Mouse (Mus musculus): ENCODE data around the gene Lin52. TPM values are rescaled to one million over a fixed set of nuclear protein-coding genes. Genes with fewer than 3 reads are reported as not detected.
"Not testable (repeated sequence)": the region's sequence is repeated elsewhere in the genome, so short reads cannot be mapped to it uniquely, and the experiment has no call there.

Gene Lin52
- total RNA-seq, 2 experiments from 2014 or later, result 18.9 to 20.3 TPM

DNA sequence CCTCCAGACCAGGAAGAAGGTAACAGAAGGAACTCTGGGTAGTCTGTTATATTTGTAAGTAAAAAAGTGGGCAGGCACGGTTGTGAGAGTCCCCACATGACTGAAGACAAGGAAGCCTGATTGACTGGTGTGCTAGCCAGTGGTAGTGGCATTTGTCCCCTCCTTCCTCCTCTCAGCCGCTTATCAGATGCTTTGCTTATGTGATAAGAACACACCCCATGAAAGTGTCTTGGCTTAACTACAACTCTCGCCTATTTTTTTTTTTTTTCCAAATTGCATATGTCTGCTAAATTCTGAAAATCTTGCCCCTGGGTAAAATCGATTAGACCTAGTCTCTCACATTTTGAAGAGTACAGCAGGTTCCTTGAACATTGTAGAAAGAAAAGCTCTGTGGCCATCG is 79.2 kb downstream of the Lin52 start:
- intact Hi-C loops (cut with DNase I), result no loop called here
- DNase-seq (ENCODE audit: low spot score in 2 of 2), result no peak

DNA sequence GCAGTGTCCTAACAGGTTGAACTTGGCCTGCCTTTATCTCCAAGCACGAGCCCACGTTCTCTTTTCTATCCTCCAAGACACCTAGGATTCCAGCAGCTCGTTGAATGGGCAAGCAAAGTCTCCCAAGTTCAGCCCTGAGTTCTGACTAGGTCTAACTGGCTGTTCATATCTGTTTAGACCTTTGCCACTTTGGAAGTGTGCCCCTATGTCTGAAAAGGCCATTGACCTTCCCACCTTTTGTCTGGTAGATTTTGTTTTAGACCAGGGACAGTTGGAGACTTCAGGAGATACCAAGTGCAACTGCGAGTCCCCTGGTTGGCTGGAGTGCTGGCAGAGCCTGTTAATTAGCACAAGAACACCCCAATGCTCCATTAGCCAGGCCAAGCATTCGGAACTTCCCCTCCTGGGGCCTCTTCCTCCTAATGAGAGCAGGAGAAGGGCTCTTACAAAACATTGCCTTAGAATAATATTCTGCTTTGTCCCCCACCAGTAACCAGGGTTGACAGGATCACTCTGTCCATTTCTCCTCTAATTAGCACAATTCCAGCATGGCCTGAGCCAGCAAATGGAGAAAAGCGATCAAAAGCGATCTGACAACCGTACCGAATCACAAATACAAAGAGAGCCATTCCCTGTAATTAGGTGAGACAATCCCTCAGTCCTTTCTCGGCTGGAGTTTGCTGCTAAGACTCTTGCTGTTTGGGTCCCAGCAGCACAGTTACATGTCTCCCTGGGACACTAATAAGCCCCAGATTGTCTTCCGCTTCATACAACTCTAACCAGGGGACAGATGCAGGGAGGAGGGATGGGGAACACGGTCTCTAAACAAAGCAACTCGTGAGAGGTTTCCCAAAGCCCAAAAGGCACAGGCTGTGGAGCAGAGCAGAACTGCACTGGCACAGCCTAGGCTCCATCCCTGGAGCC is 80.9 kb downstream of the Lin52 start:
- peak; percentile 9 to 64 for DNase-seq (ENCODE audit: low spot score in 2 of 2)
- intact Hi-C loops (cut with DNase I), result no loop called here

DNA sequence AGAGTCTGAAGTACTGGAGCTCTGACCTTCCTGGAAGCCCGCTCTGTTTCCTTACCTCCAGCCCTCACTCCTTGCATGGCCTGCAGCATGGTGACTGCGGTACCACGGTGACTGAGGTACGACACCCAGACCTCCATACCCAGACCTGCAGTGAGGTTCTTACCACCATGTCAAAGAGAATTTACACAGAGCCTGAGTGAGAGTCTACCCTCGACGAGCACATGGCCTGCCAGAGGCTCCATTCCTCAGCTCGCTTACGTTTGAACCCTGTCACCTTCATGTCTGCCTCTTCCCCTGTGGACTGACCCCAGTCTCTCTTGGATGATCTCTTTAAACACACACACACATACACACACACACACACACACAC is 81.6 kb downstream of the Lin52 start:
- intact Hi-C loops (cut with DNase I), result no loop called here
- no peak for DNase-seq (ENCODE audit: low spot score in 2 of 2)

- intact Hi-C loops (cut with DNase I), result no loop called here
- DNase-seq (ENCODE audit: low spot score in 2 of 2), result no peak
Observed at GRCm38 (mm10) chr12:84533706-84534486, 82.7 kb downstream of the Lin52 start.

GRCm38 (mm10) chr12:84539537-84539936 is 88.3 kb downstream of the Lin52 start:
- intact Hi-C loops (cut with DNase I); DNase-seq (ENCODE audit: low spot score in 2 of 2): not testable (repeated sequence)

DNA sequence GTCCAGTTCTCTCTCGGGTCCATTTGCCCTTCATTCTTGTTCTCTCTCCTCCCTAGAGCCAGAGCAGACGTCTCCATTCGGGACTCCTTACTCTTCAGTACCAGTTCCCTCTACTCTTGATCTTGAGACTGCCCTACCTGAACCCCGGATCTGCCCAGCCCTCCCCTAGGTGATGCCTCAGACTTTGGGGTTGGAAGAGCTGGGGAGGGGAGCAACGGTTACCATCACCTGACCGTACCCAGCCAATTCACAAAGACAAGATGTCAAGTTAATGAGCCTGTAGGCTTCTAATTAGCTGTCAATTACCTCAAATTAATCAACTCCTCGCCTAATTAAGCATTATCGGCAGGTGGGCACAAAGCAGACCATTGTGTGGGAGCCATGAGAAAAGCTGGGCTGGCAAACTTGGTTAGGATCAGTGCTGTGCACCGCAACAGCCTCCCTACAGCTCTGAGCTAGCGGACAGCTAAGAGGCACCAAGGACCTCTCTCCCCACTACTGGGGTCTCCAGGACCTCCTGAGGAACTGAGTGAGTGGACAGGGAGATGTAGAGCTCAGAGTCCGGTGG is 90.3 kb downstream of the Lin52 start:
- intact Hi-C loops (cut with DNase I), result no loop called here

GRCm38 (mm10) chr12:84546028-84546427 is 94.8 kb downstream of the Lin52 start:
- intact Hi-C loops (cut with DNase I), result no loop called here
- DNase-seq (ENCODE audit: low spot score in 2 of 2), result peak; percentile 42 to 64

More for the DNA sequence above, 90.3 kb downstream of the Lin52 start:
- DNase-seq (ENCODE audit: low spot score in 2 of 2), result no peak

DNA sequence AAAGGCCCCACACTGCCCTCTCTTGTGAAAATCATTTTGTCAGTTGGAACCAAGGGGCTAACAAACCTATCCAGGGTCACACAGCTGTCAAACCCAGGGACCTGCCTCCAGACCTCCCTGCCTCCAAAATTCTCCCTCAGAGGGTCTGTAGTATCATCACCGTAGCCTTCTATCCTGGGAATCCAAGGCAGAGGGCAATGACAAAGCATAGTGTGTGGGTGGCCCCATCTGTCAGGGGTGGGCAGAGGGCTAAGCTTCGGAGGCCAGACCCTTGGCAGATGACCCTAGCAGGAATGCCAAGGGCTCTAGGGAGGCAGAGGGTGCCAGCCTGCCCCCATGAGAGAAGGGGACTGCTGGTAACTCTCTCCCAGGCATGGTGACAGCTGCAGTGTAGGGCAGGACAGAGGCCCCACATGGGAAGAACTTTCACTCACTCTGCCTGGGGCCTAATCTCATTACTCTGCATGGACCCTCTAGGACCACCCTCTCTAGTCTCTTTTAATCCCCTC is 95.4 kb downstream of the Lin52 start:
- intact Hi-C loops (cut with DNase I), result no loop called here
- DNase-seq (ENCODE audit: low spot score in 2 of 2), result no peak

DNA sequence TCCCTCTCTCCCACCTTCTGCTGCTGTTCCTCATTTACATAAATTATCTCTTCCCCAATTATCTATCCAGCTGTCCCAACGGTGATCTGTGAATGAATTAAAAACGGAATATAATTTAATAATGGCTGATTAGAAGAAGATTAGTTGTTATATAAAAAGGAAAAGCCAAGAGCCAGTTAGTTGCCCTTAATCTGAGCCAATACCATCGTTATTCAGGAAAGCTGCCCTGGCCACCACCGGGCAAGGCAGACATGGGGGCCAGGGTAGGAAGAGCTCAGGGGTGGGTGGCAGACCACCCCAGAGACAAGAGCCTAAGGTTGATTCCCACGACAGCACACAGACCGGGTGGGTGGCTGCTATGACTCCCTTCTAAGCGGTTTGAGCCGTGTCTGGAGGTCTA is 97.0 kb downstream of the Lin52 start:
- intact Hi-C loops (cut with DNase I), result no loop called here
- no peak for DNase-seq (ENCODE audit: low spot score in 2 of 2)

DNA sequence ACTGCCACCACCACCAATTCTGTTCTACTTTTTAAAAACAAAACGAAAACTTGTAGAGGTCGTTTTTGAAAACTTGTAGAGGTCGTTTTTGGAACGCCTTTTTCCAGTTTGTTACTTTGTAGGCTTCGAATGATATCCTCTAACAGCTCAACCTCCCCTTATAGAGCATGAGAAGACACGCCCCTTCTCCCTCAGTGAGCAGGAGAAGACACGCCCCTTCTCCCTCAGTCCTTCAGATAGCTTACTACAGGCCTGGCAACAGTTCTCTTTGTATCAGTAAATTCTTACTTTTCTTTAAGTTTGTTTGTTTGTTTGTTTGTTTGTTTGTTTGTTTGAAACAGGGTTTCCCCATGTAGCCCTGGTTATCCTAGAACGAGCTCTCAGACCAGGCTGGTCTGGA is 104.0 kb downstream of the Lin52 start:
- intact Hi-C loops (cut with DNase I), result no loop called here
- DNase-seq (ENCODE audit: low spot score in 2 of 2), result no peak

DNA sequence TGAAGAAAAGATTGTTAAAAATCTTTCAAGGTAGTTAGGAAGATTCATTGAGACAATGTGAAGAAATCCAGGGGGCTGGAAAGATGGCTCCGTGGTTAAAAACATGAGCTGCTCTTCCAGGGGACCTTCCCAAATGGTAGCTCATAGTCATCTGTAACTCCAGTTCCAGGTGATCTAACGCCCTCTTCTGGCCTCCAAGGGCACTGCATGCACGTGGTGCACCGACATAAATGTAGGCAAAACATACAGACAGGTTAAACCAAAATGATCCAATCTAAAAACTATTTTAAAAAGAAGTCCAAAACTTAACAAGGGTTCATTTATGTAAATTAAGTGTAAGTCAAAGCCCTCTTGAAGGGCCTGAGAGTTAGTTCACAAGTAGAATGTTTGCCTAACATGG is 111.3 kb downstream of the Lin52 start:
- no peak for DNase-seq (ENCODE audit: low spot score in 2 of 2)
- intact Hi-C loops (cut with DNase I), result no loop called here

GRCm38 (mm10) chr12:84567576-84567975 is 116.4 kb downstream of the Lin52 start:
- DNase-seq (ENCODE audit: low spot score in 2 of 2), result no peak
- intact Hi-C loops (cut with DNase I), result no loop called here

DNA sequence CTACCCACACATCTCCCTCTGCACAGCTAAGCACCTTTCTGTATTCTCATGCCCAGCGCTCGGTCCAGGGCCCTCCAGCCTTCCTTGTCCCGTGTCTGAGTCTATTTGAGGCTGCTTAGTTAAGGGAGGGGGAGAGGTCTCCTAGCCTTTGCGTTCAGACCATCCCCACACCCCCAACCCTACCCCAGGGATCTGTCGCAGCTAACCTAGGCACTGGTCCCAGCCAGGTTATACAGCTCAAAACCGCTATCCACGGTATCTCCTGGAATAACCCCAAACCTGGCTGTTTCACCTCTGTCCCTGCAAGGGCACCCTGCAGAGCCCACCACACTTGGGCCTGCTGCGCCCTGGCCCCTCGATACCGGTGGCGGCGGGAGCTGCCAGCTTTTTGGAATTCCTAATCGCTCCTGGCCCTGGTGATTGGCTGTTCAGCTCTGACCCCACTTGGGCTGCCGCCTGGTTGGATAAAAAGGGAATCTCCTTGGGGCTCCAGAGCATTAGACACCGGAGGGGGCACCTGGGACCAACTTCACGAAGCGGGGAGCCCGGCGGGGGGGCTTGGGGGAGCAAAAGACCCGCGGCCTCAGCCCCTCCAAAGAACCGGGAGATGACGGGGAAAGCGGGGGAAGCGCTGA is 118.2 kb downstream of the Lin52 start, which contains the start of gene Vsx2:
Vsx2 (plus strand) TSS at position 427 of the 635 bp plus-strand sequence.
- no peak for DNase-seq (ENCODE audit: low spot score in 2 of 2)
- intact Hi-C loops (cut with DNase I), result no loop called here

DNA sequence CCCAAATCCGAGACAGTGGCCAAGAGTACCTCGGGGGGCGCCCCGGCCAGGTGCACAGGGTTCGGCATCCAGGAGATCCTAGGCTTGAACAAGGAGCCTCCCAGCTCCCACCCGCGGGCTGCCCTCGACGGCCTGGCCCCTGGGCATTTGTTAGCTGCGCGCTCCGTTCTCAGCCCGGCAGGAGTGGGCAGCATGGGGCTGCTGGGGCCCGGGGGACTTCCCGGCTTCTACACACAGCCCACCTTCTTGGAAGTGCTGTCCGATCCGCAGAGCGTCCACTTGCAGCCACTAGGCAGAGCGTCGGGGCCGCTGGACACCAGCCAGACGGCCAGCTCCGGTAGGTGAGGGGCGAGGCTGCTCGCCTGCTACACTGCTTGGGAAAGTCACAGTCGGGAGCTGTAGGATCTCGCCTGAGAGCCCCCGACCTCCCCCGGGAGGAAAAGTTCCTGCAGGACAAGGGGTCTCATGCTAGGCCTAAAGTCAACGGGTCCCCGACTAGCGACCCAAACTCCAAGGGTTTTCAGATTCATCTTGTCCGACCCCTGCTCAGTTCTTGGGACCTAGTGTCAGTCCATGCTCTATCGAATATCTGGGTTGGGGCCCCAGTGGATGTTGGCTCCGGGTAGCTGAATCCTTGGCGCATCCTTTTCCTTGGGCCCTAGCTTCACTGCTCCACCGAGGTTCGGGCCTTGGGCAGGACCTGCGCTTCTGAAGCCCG is 118.9 kb downstream of the Lin52 start:
- intact Hi-C loops (cut with DNase I), result no loop called here
- no peak for DNase-seq (ENCODE audit: low spot score in 2 of 2)

GRCm38 (mm10) chr12:84570694-84571415 is 119.6 kb downstream of the Lin52 start:
- intact Hi-C loops (cut with DNase I), result no loop called here
- DNase-seq (ENCODE audit: low spot score in 2 of 2), result no peak

DNA sequence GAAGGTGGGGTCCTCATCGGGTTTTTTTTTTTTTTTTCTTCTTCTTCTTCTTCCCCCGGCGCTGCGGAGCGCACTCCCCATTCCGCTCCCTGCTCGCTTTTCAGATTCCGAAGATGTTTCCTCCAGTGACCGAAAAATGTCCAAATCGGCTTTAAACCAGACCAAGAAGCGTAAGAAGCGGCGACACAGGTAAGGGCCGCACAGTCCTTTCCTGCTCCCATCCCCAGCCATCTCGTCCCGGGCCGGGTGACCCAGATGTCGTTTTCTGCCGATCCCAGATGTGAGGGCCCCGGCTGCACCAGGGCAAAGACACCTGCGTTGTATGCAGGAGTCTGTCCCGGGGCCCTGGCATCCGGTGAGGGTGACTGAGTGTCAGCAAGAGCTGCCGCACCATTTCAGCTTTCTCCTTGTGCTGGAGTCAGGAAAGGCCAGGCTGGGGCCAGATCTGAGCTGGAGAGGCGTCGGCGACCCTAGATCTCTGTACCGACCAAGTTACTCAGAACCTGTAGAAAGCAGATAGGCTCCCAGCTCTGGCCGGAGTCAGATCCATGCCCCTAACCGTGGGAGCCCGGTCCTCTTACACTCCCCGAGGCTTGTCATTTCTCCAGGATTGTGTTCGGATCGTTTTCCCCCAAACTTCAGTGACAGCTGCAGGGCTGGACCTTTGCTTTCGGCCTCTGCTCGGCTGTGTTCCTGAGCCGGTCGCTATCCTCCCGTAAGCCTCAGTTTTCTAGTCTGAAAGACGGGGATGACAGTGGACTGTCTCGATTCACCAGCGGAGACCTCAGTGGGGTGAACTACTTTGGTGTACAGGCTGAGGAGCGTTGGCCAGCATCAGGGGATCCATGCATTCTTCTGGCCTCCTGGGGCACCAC is 120.5 kb downstream of the Lin52 start:
- DNase-seq (ENCODE audit: low spot score in 2 of 2), result no peak
- intact Hi-C loops (cut with DNase I), result no loop called here

GRCm38 (mm10) chr12:84572341-84572720 is 121.1 kb downstream of the Lin52 start:
- DNase-seq (ENCODE audit: low spot score in 2 of 2), result no peak
- intact Hi-C loops (cut with DNase I), result no loop called here

Measured in left cerebral cortex, postnatal 14 days (tissue).